Mouse (Mus musculus): ENCODE measurements around the gene Vapa.
"Not testable (repeated sequence)": the region's sequence is repeated elsewhere in the genome, so short reads cannot be mapped to it uniquely, and the experiment has no call there.

The Vapa gene

DNA sequence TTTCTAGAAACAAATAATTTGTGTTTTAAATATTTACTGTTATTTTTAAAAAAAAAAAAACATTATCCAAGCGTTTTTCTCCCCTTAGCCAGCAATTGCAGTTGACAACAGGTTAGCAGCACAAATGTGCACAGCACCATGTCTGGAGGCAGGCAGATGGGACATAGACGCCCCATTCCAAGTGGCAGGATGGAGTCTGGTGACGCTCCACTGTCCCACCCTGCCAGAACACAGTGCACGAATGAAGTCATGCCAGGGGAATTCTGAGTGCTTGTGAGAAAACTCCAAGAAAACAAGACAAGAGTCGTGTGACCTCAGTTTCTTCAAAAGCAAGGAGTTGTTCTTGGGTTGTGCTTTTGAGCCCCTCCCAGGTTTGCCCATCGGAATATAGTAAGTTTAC, 50.0 kb downstream of the Vapa start:
- DNase-seq (ENCODE audit: low spot score in 2 of 2): no peak

- peak in 1 of 2 experiments; percentile 60 for DNase-seq (ENCODE audit: low spot score in 2 of 2)
These were observed 50.6 kb downstream of the Vapa start for GRCm38 (mm10) chr17:65562761-65563160.

- no peak for DNase-seq (ENCODE audit: low spot score in 2 of 2)
These were observed 51.9 kb downstream of the Vapa start for GRCm38 (mm10) chr17:65561361-65562015.

- no peak for DNase-seq (ENCODE audit: low spot score in 2 of 2)
These were observed 54.1 kb downstream of the Vapa start for GRCm38 (mm10) chr17:65559273-65559672.

DNA sequence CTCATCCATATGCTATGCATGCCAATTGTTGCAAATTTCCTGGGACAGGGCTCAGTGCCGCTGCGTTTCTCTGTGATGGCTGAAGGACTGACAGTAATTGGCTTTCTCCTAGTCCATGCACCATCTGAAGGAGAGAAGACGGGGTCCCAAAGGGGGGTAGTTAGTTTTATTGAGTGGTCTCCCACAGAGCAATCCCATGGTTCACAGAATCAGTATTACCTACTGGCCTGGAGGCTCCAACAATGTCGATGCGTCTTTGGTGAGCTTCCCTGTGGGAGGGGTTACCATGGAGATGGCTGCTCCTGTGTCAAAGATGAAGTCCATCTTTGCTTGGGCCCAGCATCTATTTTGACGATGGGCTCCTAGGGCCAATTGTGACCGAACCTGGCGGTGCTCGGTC, 54.6 kb downstream of the Vapa start:
- DNase-seq (ENCODE audit: low spot score in 2 of 2): no peak

DNA sequence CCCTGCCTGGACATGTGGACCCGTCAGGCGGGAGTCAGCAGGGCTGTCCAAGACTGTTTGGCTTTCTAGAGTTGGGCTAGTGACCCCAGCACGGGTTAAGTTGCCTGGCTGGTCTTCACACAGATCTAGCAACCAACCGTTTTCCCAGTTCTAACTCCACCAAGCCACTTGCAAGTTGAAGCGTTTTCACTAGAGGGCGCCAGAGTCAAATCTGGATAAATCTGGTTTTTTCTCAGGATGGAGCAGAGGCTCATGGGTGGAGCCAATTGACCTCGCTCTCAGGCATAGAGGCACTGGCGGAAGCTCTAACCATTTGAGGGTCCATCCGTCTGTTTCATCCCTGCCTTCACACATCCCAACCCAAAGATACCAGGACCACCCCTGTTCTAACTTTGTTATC, 55.1 kb downstream of the Vapa start:
- DNase-seq (ENCODE audit: low spot score in 2 of 2): peak in 1 of 2 experiments; percentile 28

- DNase-seq (ENCODE audit: low spot score in 2 of 2): no peak
These were observed 56.1 kb downstream of the Vapa start for GRCm38 (mm10) chr17:65557212-65557611.

GRCm38 (mm10) chr17:65556798-65557197, 56.6 kb downstream of the Vapa start:
- DNase-seq (ENCODE audit: low spot score in 2 of 2): no peak

DNA sequence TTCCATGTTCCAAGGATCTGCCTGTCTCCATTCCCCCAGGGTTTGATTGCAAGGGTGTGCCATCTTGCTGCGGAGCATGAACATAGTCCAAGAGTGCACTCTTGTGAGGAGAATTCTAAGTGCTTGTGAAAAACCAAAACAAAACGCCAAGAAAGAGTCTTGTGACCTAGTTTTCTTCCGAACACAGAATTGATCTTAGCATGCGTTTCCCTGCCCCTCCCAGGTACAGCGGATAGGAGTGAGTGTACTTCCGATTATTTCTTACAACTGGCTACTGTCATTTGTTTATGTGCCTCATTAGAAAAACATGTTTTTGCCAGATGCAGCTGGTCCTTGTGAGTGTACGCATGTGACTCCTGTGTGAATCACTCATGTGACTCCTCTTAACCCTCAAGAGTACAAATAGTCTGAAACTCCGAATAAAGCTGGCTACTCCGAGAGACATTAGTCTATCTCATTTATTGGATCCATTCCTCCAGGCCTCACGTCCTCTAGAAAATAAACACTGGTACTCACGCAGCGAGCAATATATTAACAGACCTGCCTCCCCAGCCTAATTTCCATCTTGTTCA, 60.8 kb downstream of the Vapa start:
- DNase-seq (ENCODE audit: low spot score in 2 of 2): no peak

GRCm38 (mm10) chr17:65550357-65550756, 63.0 kb downstream of the Vapa start:
- DNase-seq (ENCODE audit: low spot score in 2 of 2): no peak

- DNase-seq (ENCODE audit: low spot score in 2 of 2): no peak
These were observed 64.5 kb downstream of the Vapa start for GRCm38 (mm10) chr17:65548698-65549365.

DNA sequence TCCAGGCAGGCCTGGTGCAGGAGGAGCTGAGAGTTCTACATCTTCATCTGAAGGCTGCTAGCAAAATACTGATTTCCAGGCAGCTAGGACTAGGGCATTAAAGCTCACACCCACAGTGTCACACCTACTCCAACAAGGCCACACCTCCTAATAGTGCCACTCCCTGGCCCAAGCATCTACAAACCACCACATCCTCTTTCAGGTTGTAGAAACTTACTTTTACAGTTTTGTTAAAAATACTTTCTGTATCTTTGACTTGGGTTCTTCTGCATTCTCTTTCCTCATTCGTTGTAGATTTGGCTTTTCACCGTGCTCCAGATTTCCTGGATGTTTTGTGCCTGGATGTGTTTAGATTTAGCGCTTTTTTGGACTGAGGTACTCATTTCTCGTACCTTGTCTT, 67.1 kb downstream of the Vapa start:
- DNase-seq (ENCODE audit: low spot score in 2 of 2): not testable (repeated sequence)

DNA sequence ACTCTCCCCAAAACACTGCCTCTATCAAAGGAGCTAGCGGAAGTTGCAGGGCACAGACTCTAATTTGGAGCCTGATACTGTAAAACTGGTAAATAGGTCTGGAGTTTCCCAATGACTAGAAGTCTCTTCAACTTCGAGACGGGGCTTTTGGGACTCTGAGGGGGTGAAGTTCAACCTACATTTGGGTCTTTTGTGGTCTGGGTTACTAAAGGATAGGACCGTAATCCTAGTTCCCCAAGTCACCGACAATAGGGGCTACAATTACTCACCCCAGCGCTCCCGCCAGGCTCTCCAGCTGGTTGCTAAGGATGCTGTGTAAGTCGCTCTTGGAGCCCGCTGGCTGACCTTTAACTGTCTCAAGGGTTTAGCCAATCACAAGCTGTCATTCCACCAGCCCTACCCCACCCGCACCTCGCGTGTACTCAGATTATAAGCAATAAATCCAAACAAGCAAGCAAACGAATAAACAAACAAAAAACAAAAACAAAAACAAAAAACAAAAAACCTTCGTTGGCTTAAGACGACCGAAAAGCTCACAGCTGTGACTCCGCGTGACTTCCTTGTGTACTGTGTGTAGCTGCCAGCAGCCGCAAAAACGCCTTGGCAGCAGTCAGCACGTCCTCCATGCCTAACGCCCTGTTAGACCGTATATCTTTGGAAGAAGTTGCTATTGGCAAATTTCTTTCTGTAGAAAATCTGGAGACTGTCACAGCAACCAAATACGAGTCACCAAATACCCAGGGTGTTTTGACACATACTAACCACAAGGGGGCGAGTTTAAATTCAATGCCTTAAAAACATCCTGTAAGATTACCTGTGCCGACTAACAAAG, 72.7 kb downstream of the Vapa start, which contains the start of gene Tmem232:
Gene Tmem232, minus strand, starts transcription at position 342 of the 832 bp plus-strand sequence.
- DNase-seq (ENCODE audit: low spot score in 2 of 2): no peak

DNA sequence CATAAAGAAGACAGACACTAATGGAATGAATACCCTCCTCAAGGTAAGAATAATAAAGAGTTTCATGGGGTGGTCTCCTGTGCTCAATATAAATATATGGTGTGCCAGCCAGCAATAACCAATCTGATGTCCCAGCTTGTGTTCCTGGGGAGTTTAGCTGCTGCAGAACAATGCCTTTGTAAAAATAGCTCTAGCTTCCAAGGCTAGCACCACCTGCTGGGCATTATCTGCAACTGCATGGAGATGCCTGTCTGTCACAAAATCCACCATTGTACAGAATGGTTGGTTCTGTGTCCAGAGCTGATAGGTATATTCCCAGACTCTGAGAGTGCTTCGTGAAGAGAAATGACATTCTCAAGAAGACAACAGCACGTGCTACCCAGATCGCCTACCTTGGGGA, 77.2 kb downstream of the Vapa start:
- DNase-seq (ENCODE audit: low spot score in 2 of 2): no peak

GRCm38 (mm10) chr17:65532381-65532780, 81.0 kb downstream of the Vapa start:
- DNase-seq (ENCODE audit: low spot score in 2 of 2): not testable (repeated sequence)
